Mouse (Mus musculus) layer of hippocampus, adult 18-20 months (tissue): Measurements from ENCODE around the gene Cox6b2. TPM values are rescaled to one million over a fixed set of nuclear protein-coding genes. Genes with fewer than 3 reads are reported as not detected.

Source experiments
- DNase-seq, 2 experiments: peaks; one replicate each; pipeline ENCODE4 v3.0.0; 2022; ENCODE audit warnings: low spot score in 2 of 2
- total RNA-seq, 2 experiments: library from RNA; stranded (reverse); gene quantifications; 2 replicates each; pipeline ENCODE4 v1.2.3; 2021

Cox6b2 gene
- total RNA-seq, 2 experiments from 2014 or later, result 9.0 to 9.6 TPM

- DNase-seq, result no peak
Measured at GRCm38 (mm10) chr7:4764946-4765710, 12.2 kb upstream of the Cox6b2 start.

- no peak for DNase-seq
Measured at GRCm38 (mm10) chr7:4759670-4760069, 6.8 kb upstream of the Cox6b2 start.

GRCm38 (mm10) chr7:4751971-4752820 is 698 bp downstream of the Cox6b2 start:
- no peak for DNase-seq

- no peak for DNase-seq
Measured at GRCm38 (mm10) chr7:4749169-4749568, 3.7 kb downstream of the Cox6b2 start.

GRCm38 (mm10) chr7:4748321-4748720 is 4.6 kb downstream of the Cox6b2 start:
- DNase-seq, result no peak

GRCm38 (mm10) chr7:4747156-4747899 is 5.6 kb downstream of the Cox6b2 start:
- DNase-seq, result no peak

GRCm38 (mm10) chr7:4746326-4746980 is 6.4 kb downstream of the Cox6b2 start:
- no peak for DNase-seq

GRCm38 (mm10) chr7:4744886-4745285 is 8.0 kb downstream of the Cox6b2 start:
- DNase-seq, result no peak

- no peak for DNase-seq
Measured at GRCm38 (mm10) chr7:4743354-4743753, 9.5 kb downstream of the Cox6b2 start.

- DNase-seq, result no peak
Measured at GRCm38 (mm10) chr7:4742482-4742819, 10.4 kb downstream of the Cox6b2 start.

GRCm38 (mm10) chr7:4741672-4742481 is 11.0 kb downstream of the Cox6b2 start:
- no peak for DNase-seq

- DNase-seq, result peak in 1 of 2 experiments; percentile 32
Measured at GRCm38 (mm10) chr7:4741151-4741550, 11.7 kb downstream of the Cox6b2 start.

- no peak for DNase-seq
Measured at GRCm38 (mm10) chr7:4740309-4740727, 12.6 kb downstream of the Cox6b2 start.

- DNase-seq, result peak; percentile 100
Measured at GRCm38 (mm10) chr7:4739544-4740275, 13.2 kb downstream of the Cox6b2 start, which contains the start of gene Kmt5c. Kmt5c (plus strand) TSS chr7:4740115.

GRCm38 (mm10) chr7:4739041-4739543 is 13.8 kb downstream of the Cox6b2 start:
- no peak for DNase-seq

- DNase-seq, result no peak
Measured at GRCm38 (mm10) chr7:4732968-4733392, 19.9 kb downstream of the Cox6b2 start.

GRCm38 (mm10) chr7:4731090-4731489 is 21.8 kb downstream of the Cox6b2 start:
- no peak for DNase-seq

- DNase-seq, result no peak
Measured at GRCm38 (mm10) chr7:4725169-4725568, 27.7 kb downstream of the Cox6b2 start, which contains the start of gene Tmem150b. Tmem150b (minus strand) TSS chr7:4725249.

GRCm38 (mm10) chr7:4724359-4724758 is 28.5 kb downstream of the Cox6b2 start:
- DNase-seq, result no peak
